Mouse (Mus musculus) heart, postnatal 0 days (tissue): ENCODE measurements around the gene Fcor. TPM values are rescaled to one million over a fixed set of nuclear protein-coding genes. Genes with fewer than 3 reads are reported as not detected.

Source experiments
- ATAC-seq: fragments of 200-750 bp; cut with Nextera tagmentation; 2 replicates; pipeline ENCODE4 v1.8.0; 2017; ENCODE audit warnings: low read depth, moderate number of reproducible peaks, moderate library complexity; ENCODE audit not compliant: insufficient read depth
- DNase-seq: peaks from one replicate; pipeline ENCODE4 v3.0.0-alpha.2; 2016; ENCODE audit warnings: low spot score
- H3K27ac ChIP-seq: fragments of 300-500 bp; sonication (generic); 2 replicates; pipeline ENCODE4 v1.5.1; 2014; ENCODE audit warnings: low read depth, mild to moderate bottlenecking
- H3K27me3 ChIP-seq: fragments of 300-500 bp; sonication (generic); 2 replicates; pipeline ENCODE4 v1.6.1; 2014; ENCODE audit warnings: low read length, mixed read lengths; ENCODE audit not compliant: control insufficient read depth, insufficient read depth
- H3K36me3 ChIP-seq: fragments of 300-500 bp; sonication (generic); replicated peaks from 2 replicates; pipeline ENCODE4 v1.6.1; 2014; ENCODE audit warnings: low read length, mixed read lengths; ENCODE audit not compliant: control insufficient read depth, insufficient read depth
- H3K4me1 ChIP-seq: fragments of 300-500 bp; sonication (generic); 2 replicates; pipeline ENCODE4 v1.6.1; 2014; ENCODE audit warnings: antibody characterized with exemption; ENCODE audit not compliant: control insufficient read depth, insufficient read depth
- H3K4me2 ChIP-seq: fragments of 300-500 bp; sonication (generic); 2 replicates; pipeline ENCODE4 v1.6.1; 2014; ENCODE audit warnings: low read depth, mild to moderate bottlenecking, low read length, moderate library complexity
- H3K4me3 ChIP-seq: fragments of 300-500 bp; sonication (generic); 2 replicates; pipeline ENCODE4 v1.5.1; 2014; ENCODE audit warnings: low read depth, low read length
- H3K9ac ChIP-seq: fragments of 300-500 bp; sonication (generic); replicated peaks from 2 replicates; pipeline ENCODE4 v1.6.1; 2014; ENCODE audit warnings: low read depth, low read length, mixed read lengths
- H3K9me3 ChIP-seq: fragments of 300-500 bp; sonication (generic); replicated peaks from 2 replicates; pipeline ENCODE4 v1.6.1; 2016; ENCODE audit warnings: low read length; ENCODE audit not compliant: control insufficient read depth
- CTCF ChIP-seq: IDR thresholded peaks from 2 replicates; pipeline ENCODE4 v1.5.1; 2016; ENCODE audit warnings: antibody characterized with exemption, control low read depth, low read depth
- EP300 ChIP-seq: IDR thresholded peaks from 2 replicates; pipeline ENCODE4 v1.6.1; 2016; ENCODE audit warnings: antibody characterized with exemption, low read depth
- WGBS: fragments of 180-500 bp; shearing (Covaris S2); extraction: QIAGEN DNeasy Blood & Tissue Kit; methylation state at CpG from one replicate; pipeline ENCODE4 v1.1.7; 2014; 5-methylcytosine and 5-hydroxymethylcytosine counted together
- polyA plus RNA-seq: library from polyadenylated mRNA; unstranded; fragments of >200 nt; fragmentation: Nextera tagmentation; extraction: Ambion mirVana; gene quantifications from 2 replicates; pipeline ENCODE4 v1.2.1, GENCODE M21; 2015
- total RNA-seq: library from RNA; depleted of rRNA; stranded (reverse); fragments of >200 nt; gene quantifications from 2 replicates; pipeline ENCODE4 v1.2.3, GENCODE M21; 2014; ENCODE audit warnings: low replicate concordance; rRNA removed

Gene Fcor
- total RNA-seq (not detected in 2 replicates), polyA plus RNA-seq (1.3 and 1.7 TPM in 2 replicates)

DNA sequence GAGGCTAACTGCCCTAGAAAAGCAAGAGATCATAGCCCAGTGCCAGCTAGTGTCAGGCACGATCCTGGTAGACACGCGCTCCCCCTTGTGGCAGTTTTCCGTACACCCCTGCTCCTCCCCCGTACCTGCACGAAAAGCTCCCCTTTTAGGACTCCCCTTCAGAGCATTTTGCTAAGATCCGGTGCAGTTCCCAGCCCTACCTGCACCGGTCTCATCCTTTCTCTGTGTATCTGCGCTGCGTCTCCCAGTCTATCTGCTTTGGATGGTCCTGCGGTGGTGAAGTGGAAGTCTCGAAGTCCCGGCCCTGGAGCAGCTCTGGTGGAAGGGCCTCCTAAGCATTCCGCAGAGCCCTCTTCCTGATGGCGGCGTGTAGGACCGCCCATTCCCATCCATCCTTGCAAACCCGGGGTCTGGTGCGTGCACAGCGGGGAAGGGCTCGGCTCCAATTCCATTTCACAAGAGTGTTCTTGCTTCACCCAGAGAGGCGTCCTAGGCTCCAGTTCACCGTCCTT is at the start of gene Fcor:
TSS of gene Fcor (minus strand) at position 383 of the 512 bp plus-strand sequence.
- Histone ChIP-seq H3K4me2 (peak within 1 kb of the TSS; percentile 71), H3K9ac (peak within 1 kb of the TSS; percentile 45; the same call in 1 of the 2 replicates), H3K9me3 (no peaks in the 10 kb centered on the region), H3K4me3 (peak within 1 kb of the TSS; percentile 51), H3K4me1 (no peaks in the 10 kb centered on the region), H3K36me3 (no peaks in the 10 kb centered on the region), H3K27ac (no peak within 1 kb of the TSS), H3K27me3 (no peaks in the 10 kb centered on the region)
- DNase-seq: peak; percentile 75
- no peak for TF ChIP-seq EP300
- peak; percentile 79 for TF ChIP-seq CTCF
- peak; percentile 61 for ATAC-seq
- under 1% methylated on average over 23 of the region's 23 CpGs for WGBS

DNA sequence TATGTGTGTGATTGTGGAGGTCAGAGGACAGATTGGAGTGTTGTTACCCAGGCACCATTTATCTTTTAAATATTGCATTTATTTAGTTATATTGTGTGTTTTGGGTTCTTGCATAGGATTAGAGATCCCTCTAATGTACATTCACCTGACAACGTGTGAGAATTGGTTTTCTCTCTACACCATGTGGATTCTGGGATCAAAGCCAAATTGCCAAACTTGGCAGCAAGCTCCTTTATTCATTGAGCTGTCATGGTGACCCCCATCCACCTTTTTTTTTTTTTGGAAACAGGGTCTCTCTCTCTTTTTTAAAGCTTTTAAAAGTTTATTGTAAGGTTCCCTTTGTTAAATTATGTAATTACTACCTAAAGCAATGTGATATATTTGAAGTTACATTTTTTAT is 48.9 kb upstream of the Fcor start:
- H3K36me3 ChIP-seq: no peaks in the 10 kb centered on the region
- H3K4me2 ChIP-seq: no peak overlapping the region
- ATAC-seq (no peak), DNase-seq (no peak)
- H3K27me3 ChIP-seq: no peaks in the 10 kb centered on the region
- H3K9me3 ChIP-seq: no peaks in the 10 kb centered on the region
- H3K4me1 ChIP-seq: no peaks in the 10 kb centered on the region
- no peak overlapping the region for H3K27ac ChIP-seq
- WGBS: 3% methylated on average over 1 of the region's 1 CpGs
- TF ChIP-seq EP300 (no peak), CTCF (no peak)
- H3K4me3 ChIP-seq: no peak overlapping the region
- H3K9ac ChIP-seq: no peak overlapping the region

GRCm38 (mm10) chr8:3720551-3720950 is 48.4 kb upstream of the Fcor start, which contains the start of gene Clec4g:
Gene Clec4g (minus strand): TSS chr8:3720651.
- no peaks in the 10 kb centered on the region for H3K4me1 ChIP-seq
- H3K4me2 ChIP-seq: no peak within 1 kb of the TSS
- DNase-seq (no peak), ATAC-seq (no peak)
- H3K36me3 ChIP-seq: no peaks in the 10 kb centered on the region
- no peaks in the 10 kb centered on the region for H3K9me3 ChIP-seq
- H3K4me3 ChIP-seq: no peak within 1 kb of the TSS
- no peak within 1 kb of the TSS for H3K9ac ChIP-seq
- no peaks in the 10 kb centered on the region for H3K27me3 ChIP-seq
- H3K27ac ChIP-seq: no peak within 1 kb of the TSS
- TF ChIP-seq CTCF: no peak
- TF ChIP-seq EP300: no peak
- WGBS: 53% methylated on average over 5 of the region's 5 CpGs

DNA sequence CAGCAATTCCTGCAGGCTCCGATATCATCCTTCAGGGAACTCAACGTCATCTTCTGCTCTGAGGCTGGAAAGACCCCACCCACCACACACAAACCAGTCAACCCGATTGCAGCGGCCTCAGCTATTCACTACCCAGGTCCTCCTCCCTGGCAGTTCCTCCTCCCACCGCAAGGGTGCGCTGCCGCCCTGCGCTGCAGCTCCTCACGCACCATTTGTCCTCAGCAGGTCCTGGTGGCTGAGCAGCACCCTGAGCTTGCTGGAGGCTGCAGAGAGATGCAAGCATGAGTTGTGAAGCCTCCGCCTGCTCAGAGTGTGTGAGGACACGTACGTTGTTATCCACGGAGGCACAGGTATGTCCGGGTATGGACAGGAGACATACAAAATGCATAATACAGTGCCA is 46.4 kb upstream of the Fcor start:
- Histone ChIP-seq H3K27ac (no peak overlapping the region), H3K4me2 (no peak overlapping the region), H3K27me3 (no peaks in the 10 kb centered on the region), H3K36me3 (no peaks in the 10 kb centered on the region), H3K9ac (no peak overlapping the region), H3K9me3 (no peaks in the 10 kb centered on the region), H3K4me3 (no peak overlapping the region), H3K4me1 (no peaks in the 10 kb centered on the region)
- WGBS: 23% methylated on average over 14 of the region's 14 CpGs
- no peak for DNase-seq
- ATAC-seq: peak; percentile 65; the same call in 1 of the 2 replicates
- TF ChIP-seq CTCF (peak; percentile 83), EP300 (no peak)

DNA sequence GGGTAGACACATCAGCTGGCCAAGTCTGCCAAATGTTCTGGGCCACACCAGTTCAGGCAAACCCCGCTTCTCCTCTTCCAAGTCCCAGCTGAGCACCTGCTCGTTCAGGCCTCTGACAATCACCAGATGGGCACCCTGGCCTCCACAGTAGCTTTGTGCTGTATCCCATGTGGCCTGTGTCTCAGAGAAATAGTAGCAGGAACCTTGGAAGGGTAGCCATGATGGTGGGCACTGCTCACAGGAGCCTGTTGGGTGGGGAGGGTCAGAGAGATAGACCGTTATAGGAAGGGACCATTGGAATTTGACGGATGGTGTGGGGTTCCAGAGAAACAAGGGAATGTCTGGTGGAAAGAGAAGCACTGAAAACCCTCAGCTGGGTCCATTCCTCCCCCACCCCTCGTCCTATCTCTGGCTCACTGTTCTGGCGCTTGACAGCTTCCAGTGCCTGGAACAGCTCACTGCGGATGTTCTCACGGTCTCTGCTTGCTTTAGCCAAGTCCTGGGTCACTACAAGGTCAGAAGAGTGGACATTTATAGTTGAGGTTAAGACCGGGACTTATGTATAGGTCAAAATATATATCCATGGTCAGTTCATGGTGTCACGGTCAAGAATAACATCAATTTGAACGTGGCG is 45.3 kb upstream of the Fcor start:
- DNase-seq: peak; percentile 25
- WGBS: 41% methylated on average over 12 of the region's 12 CpGs

DNA sequence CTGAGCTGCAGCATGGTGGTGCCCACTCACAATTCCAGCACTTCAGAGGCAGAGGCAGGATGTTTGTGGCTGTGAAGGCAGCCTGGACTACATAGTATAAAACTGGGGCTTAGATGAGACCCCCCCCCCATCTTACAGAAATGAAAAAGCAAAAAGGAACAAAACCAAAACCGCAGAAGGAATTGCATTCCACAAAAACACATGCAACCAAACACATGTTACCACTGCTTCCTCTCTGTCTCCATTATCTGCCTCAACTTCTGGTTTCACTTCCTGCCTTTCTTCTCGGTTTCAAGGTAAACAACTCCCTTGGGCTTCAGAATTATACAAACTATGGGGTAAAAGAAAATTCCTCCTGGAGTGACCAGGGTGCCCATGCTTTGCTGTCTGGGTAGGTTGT is 39.5 kb upstream of the Fcor start:
- H3K9ac ChIP-seq: no peak overlapping the region
- TF ChIP-seq EP300 (no peak), CTCF (no peak)
- H3K27me3 ChIP-seq: no peaks in the 10 kb centered on the region
- peak; percentile 30; the same call in 1 of the 2 replicates for ATAC-seq
- no peaks in the 10 kb centered on the region for H3K36me3 ChIP-seq
- no peaks in the 10 kb centered on the region; the same call in 1 of the 2 replicates for H3K4me1 ChIP-seq
- no peak overlapping the region for H3K4me3 ChIP-seq
- H3K27ac ChIP-seq: peak overlapping the region; percentile 7; the same call in 1 of the 2 replicates
- 27% methylated on average over 2 of the region's 2 CpGs for WGBS
- no peak overlapping the region for H3K4me2 ChIP-seq
- peak; percentile 16 for DNase-seq
- H3K9me3 ChIP-seq: no peaks in the 10 kb centered on the region

More for the DNA sequence above, 45.3 kb upstream of the Fcor start:
- Histone ChIP-seq H3K4me1 (no peaks in the 10 kb centered on the region), H3K27me3 (no peaks in the 10 kb centered on the region), H3K36me3 (no peaks in the 10 kb centered on the region), H3K4me3 (no peak overlapping the region), H3K9me3 (no peaks in the 10 kb centered on the region), H3K9ac (no peak overlapping the region), H3K4me2 (no peak overlapping the region), H3K27ac (no peak overlapping the region)
- TF ChIP-seq EP300 (no peak), CTCF (no peak)
- ATAC-seq: peak; percentile 65
